Mouse (Mus musculus) cerebellum, adult 2 months (tissue): ENCODE measurements around the gene Cd276.

Experiments used
- CTCF ChIP-seq: fragments of 200-500 bp; IDR thresholded peaks from 2 replicates; pipeline ENCODE4 v1.5.1; 2011; ENCODE audit warnings: low read depth, mild to moderate bottlenecking, control low read depth, low read length, moderate library complexity, borderline replicate concordance; ENCODE audit not compliant: insufficient read depth
- POLR2A ChIP-seq: fragments of 200-500 bp; IDR thresholded peaks from 2 replicates; pipeline ENCODE4 v1.6.1; 2011; ENCODE audit warnings: low read length, control low read depth, borderline replicate concordance; ENCODE audit not compliant: insufficient read depth

DNA sequence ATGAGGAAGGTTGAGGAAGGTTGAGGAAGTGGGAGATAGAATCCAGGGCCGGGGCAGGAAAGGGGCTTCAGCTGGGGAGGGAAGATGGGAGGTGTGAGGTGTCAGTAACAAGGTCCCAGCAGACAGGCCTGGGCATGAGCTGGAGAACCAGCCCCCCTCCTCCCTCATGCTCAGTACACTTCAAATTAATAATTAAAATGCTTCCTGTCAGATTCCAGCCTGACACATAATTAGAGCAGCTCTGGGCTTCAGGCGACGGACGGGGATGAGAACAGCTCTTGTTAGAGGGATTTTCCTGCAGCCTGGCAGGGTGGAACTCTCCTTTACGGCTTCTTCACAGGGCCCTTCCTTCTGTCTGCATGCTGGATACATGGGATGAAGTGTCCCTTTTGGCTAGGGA, 41.5 kb downstream of the Cd276 start:
- TF ChIP-seq CTCF (no peak), POLR2A (no peak)
